Mouse (Mus musculus): ENCODE results near the gene Pkmyt1. TPM values are rescaled to one million over a fixed set of nuclear protein-coding genes. Genes with fewer than 3 reads are reported as not detected.
"Not testable (repeated sequence)": the region's sequence is repeated elsewhere in the genome, so short reads cannot be mapped to it uniquely, and the experiment has no call there.

Pkmyt1 gene
- polyA plus RNA-seq, 1 experiment from 2014 or later: 27.2 TPM

GRCm38 (mm10) chr17:23762976-23763375 is 36.8 kb downstream of the Pkmyt1 start:
- WGBS: 83% methylated on average over 11 of the region's 11 CpGs
- H3K27me3 ChIP-seq (ENCODE audit: control insufficient read depth, insufficient read depth, low read length): no peaks in the 10 kb centered on the region
- H3K9ac ChIP-seq (ENCODE audit: low read length): no peak overlapping the region
- peaks cover 52% of the 10 kb centered on the region for H3K36me3 ChIP-seq (ENCODE audit: control insufficient read depth, insufficient read depth, low read length)
- no peak for ATAC-seq (ENCODE audit: insufficient number of reproducible peaks, insufficient read depth, low FRiP score, low read depth)
- H3K27ac ChIP-seq (replicated peaks in 1 of 2; ENCODE audit: control insufficient read depth in 1 of 2, insufficient read depth in 1 of 2, low read depth in 2 of 2, low read length in 2 of 2): no peak overlapping the region
- no peak overlapping the region for H3K4me2 ChIP-seq (ENCODE audit: low read length)
- no peak overlapping the region for H3K4me3 ChIP-seq (ENCODE audit: control insufficient read depth in 1 of 2, insufficient read depth in 1 of 2, low read depth in 1 of 2, low read length in 2 of 2)
- no peaks in the 10 kb centered on the region for H3K4me1 ChIP-seq (ENCODE audit: control insufficient read depth in 2 of 2, insufficient read depth in 2 of 2, low read length in 2 of 2)
- no peaks in the 10 kb centered on the region for H3K9me3 ChIP-seq (ENCODE audit: control insufficient read depth, low read length)

DNA sequence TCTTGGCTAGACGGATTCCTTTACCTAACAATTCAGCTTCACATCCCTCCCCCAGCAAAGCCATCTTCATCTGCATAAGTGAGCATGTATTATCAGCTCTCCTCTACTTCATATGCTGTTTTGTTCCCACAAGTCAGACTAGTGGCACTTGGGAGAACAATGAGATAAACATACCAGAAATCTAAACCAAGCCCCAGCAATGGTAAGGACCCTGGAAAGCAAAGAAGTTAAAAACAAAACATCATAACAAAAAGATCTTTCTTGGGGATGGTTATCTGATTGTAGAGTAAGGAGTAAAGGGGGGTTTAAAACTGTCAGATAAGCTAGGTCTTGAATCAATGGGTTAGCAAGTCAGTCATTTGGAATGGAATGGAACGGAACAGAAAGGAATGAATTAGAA is 44.4 kb downstream of the Pkmyt1 start:
- H3K27me3 ChIP-seq (ENCODE audit: control insufficient read depth, insufficient read depth, low read length): no peaks in the 10 kb centered on the region
- H3K9ac ChIP-seq (ENCODE audit: low read length): peak overlapping the region; percentile 85
- no peak for ATAC-seq (ENCODE audit: insufficient number of reproducible peaks, insufficient read depth, low FRiP score, low read depth)
- peaks cover 8% of the 10 kb centered on the region; the same call in 1 of the 2 replicates for H3K36me3 ChIP-seq (ENCODE audit: control insufficient read depth, insufficient read depth, low read length)
- H3K9me3 ChIP-seq (ENCODE audit: control insufficient read depth, low read length): no peaks in the 10 kb centered on the region
- H3K4me1 ChIP-seq (ENCODE audit: control insufficient read depth in 2 of 2, insufficient read depth in 2 of 2, low read length in 2 of 2): peaks cover 3 to 9% of the 10 kb centered on the region in 2 experiments; a peak in 3 of 4 replicates
- H3K4me3 ChIP-seq (ENCODE audit: control insufficient read depth in 1 of 2, insufficient read depth in 1 of 2, low read depth in 1 of 2, low read length in 2 of 2): peak overlapping the region; percentile 68 to 95; a peak in 3 of 4 replicates
- WGBS: 11% methylated on average over 2 of the region's 2 CpGs
- peak overlapping the region; percentile 74 to 76; a peak in 3 of 4 replicates for H3K27ac ChIP-seq (replicated peaks in 1 of 2; ENCODE audit: control insufficient read depth in 1 of 2, insufficient read depth in 1 of 2, low read depth in 2 of 2, low read length in 2 of 2)
- H3K4me2 ChIP-seq (ENCODE audit: low read length): peak overlapping the region; percentile 84

- Histone ChIP-seq H3K27me3 (ENCODE audit: control insufficient read depth, insufficient read depth, low read length) (no peaks in the 10 kb centered on the region), H3K36me3 (ENCODE audit: control insufficient read depth, insufficient read depth, low read length) (peaks cover 8% of the 10 kb centered on the region; the same call in 1 of the 2 replicates), H3K27ac (replicated peaks in 1 of 2; ENCODE audit: control insufficient read depth in 1 of 2, insufficient read depth in 1 of 2, low read depth in 2 of 2, low read length in 2 of 2) (peak overlapping the region; percentile 74 to 76), H3K9me3 (ENCODE audit: control insufficient read depth, low read length) (no peaks in the 10 kb centered on the region), H3K4me3 (ENCODE audit: control insufficient read depth in 1 of 2, insufficient read depth in 1 of 2, low read depth in 1 of 2, low read length in 2 of 2) (peak overlapping the region; percentile 68 to 95), H3K9ac (ENCODE audit: low read length) (peak overlapping the region; percentile 85), H3K4me2 (ENCODE audit: low read length) (peak overlapping the region; percentile 84), H3K4me1 (ENCODE audit: control insufficient read depth in 2 of 2, insufficient read depth in 2 of 2, low read length in 2 of 2) (peaks cover 3 to 9% of the 10 kb centered on the region in 2 experiments; a peak in 3 of 4 replicates)
- ATAC-seq (ENCODE audit: insufficient number of reproducible peaks, insufficient read depth, low FRiP score, low read depth): peak; percentile 6; the same call in 1 of the 2 replicates
- WGBS: 1% methylated on average over 18 of the region's 19 CpGs
These were observed 44.8 kb downstream of the Pkmyt1 start for GRCm38 (mm10) chr17:23770896-23771283.

DNA sequence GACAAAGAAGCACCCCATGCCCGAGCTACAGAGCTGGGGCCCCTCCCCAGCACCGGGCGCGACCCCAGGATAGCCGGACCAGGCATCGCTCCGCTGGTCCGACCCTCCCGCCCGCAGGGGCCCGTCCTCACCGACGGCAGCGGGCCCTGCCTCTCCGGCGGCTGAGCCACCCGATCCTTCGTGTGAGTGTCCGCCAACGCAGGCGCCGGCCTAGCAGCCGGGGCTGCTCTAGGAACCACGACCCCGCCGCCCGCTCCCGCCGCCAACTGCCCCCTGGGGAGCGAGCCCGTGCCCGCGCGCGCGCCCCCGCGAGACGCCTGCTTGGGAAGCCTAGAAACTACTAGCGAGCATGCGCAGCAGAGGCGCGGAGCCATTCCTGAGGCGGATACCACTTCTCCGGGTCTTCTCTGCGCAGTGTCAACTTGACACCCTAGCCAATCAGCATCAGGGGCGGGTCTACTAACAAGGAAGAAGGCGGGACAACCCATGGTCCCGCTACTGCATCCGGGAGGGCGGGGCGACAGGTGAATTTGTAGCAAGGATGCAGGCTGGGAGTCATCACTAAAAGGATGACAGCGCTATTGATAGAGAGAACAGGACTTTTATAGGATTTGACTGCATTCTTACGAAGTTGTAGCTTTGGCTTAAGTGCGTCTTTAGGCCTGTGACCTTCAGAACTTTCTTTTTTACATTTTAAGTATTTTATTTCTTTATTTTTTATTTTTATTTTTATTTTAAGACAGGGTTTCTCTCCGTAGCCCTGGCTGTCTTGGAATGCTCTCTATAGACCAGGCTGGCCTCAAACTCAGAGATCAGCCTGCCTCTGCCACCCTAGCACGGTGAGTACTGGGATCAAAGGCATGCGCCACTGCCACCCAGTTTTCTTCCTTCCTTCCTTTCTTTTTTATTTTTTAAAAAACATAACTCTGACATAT is 45.4 kb downstream of the Pkmyt1 start, which contains the start of gene Flywch1:
Flywch1 (minus strand) TSS at position 319 of the 935 bp plus-strand sequence.
- Histone ChIP-seq H3K36me3 (ENCODE audit: control insufficient read depth, insufficient read depth, low read length) (peaks cover 8% of the 10 kb centered on the region; the same call in 1 of the 2 replicates), H3K9me3 (ENCODE audit: control insufficient read depth, low read length) (no peaks in the 10 kb centered on the region), H3K27ac (replicated peaks in 1 of 2; ENCODE audit: control insufficient read depth in 1 of 2, insufficient read depth in 1 of 2, low read depth in 2 of 2, low read length in 2 of 2) (peak within 1 kb of the TSS; percentile 74 to 76), H3K9ac (ENCODE audit: low read length) (peak within 1 kb of the TSS; percentile 85), H3K27me3 (ENCODE audit: control insufficient read depth, insufficient read depth, low read length) (no peaks in the 10 kb centered on the region), H3K4me2 (ENCODE audit: low read length) (peak within 1 kb of the TSS; percentile 84), H3K4me3 (ENCODE audit: control insufficient read depth in 1 of 2, insufficient read depth in 1 of 2, low read depth in 1 of 2, low read length in 2 of 2) (peak within 1 kb of the TSS; percentile 68 to 95), H3K4me1 (ENCODE audit: control insufficient read depth in 2 of 2, insufficient read depth in 2 of 2, low read length in 2 of 2) (peaks cover 3 to 9% of the 10 kb centered on the region in 2 experiments; a peak in 3 of 4 replicates)
- 4% methylated on average over 58 of the region's 58 CpGs for WGBS
- ATAC-seq (ENCODE audit: insufficient number of reproducible peaks, insufficient read depth, low FRiP score, low read depth): peak; percentile 97

- peak overlapping the region; percentile 36; the same call in 1 of the 2 replicates for H3K4me2 ChIP-seq (ENCODE audit: low read length)
- not testable (repeated sequence) for H3K9me3 ChIP-seq (ENCODE audit: control insufficient read depth, low read length)
These were observed 46.1 kb downstream of the Pkmyt1 start for GRCm38 (mm10) chr17:23772219-23772556.

DNA sequence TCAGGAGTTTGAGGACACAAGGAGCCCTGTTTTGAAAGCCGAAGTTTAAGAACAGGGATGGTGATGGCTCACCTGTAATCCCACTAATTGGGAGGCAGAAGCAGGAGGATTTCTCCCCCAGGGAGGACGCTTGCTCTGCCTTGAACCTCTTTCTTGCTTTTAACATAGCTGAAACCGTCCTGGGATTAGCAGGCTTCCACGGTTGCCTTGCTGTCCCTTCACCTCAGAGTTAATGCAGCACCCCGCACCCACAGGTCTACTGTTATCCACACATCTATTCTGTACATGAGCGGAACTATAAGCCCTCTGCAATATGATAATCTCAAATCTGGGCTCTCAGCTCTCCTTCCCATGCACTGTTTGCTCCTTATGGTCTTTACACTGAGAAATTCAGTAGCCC is 47.5 kb downstream of the Pkmyt1 start:
- Histone ChIP-seq H3K4me1 (ENCODE audit: control insufficient read depth in 2 of 2, insufficient read depth in 2 of 2, low read length in 2 of 2) (peaks cover 3 to 9% of the 10 kb centered on the region in 2 experiments; a peak in 3 of 4 replicates), H3K27ac (replicated peaks in 1 of 2; ENCODE audit: control insufficient read depth in 1 of 2, insufficient read depth in 1 of 2, low read depth in 2 of 2, low read length in 2 of 2) (no peak overlapping the region), H3K4me3 (ENCODE audit: control insufficient read depth in 1 of 2, insufficient read depth in 1 of 2, low read depth in 1 of 2, low read length in 2 of 2) (no peak overlapping the region), H3K4me2 (ENCODE audit: low read length) (no peak overlapping the region), H3K27me3 (ENCODE audit: control insufficient read depth, insufficient read depth, low read length) (no peaks in the 10 kb centered on the region), H3K9ac (ENCODE audit: low read length) (no peak overlapping the region), H3K36me3 (ENCODE audit: control insufficient read depth, insufficient read depth, low read length) (peaks cover 4% of the 10 kb centered on the region; the same call in 1 of the 2 replicates), H3K9me3 (ENCODE audit: control insufficient read depth, low read length) (no peaks in the 10 kb centered on the region)
- WGBS: 70% methylated on average over 6 of the region's 6 CpGs
- ATAC-seq (ENCODE audit: insufficient number of reproducible peaks, insufficient read depth, low FRiP score, low read depth): no peak

More at GRCm38 (mm10) chr17:23772219-23772556, 46.1 kb downstream of the Pkmyt1 start:
- not testable (repeated sequence) for H3K36me3 ChIP-seq (ENCODE audit: control insufficient read depth, insufficient read depth, low read length); H3K4me3 ChIP-seq (ENCODE audit: control insufficient read depth in 1 of 2, insufficient read depth in 1 of 2, low read depth in 1 of 2, low read length in 2 of 2); H3K27ac ChIP-seq (replicated peaks in 1 of 2; ENCODE audit: control insufficient read depth in 1 of 2, insufficient read depth in 1 of 2, low read depth in 2 of 2, low read length in 2 of 2); ATAC-seq (ENCODE audit: insufficient number of reproducible peaks, insufficient read depth, low FRiP score, low read depth); H3K27me3 ChIP-seq (ENCODE audit: control insufficient read depth, insufficient read depth, low read length); H3K9ac ChIP-seq (ENCODE audit: low read length); H3K4me1 ChIP-seq (ENCODE audit: control insufficient read depth in 2 of 2, insufficient read depth in 2 of 2, low read length in 2 of 2)
- WGBS: 81% methylated on average over 2 of the region's 2 CpGs

GRCm38 (mm10) chr17:23774090-23774489 is 48.0 kb downstream of the Pkmyt1 start:
- Histone ChIP-seq H3K27ac (replicated peaks in 1 of 2; ENCODE audit: control insufficient read depth in 1 of 2, insufficient read depth in 1 of 2, low read depth in 2 of 2, low read length in 2 of 2) (no peak overlapping the region), H3K4me3 (ENCODE audit: control insufficient read depth in 1 of 2, insufficient read depth in 1 of 2, low read depth in 1 of 2, low read length in 2 of 2) (no peak overlapping the region), H3K9ac (ENCODE audit: low read length) (no peak overlapping the region), H3K4me2 (ENCODE audit: low read length) (no peak overlapping the region), H3K9me3 (ENCODE audit: control insufficient read depth, low read length) (no peaks in the 10 kb centered on the region), H3K4me1 (ENCODE audit: control insufficient read depth in 2 of 2, insufficient read depth in 2 of 2, low read length in 2 of 2) (peaks cover 3 to 9% of the 10 kb centered on the region in 2 experiments; a peak in 3 of 4 replicates), H3K36me3 (ENCODE audit: control insufficient read depth, insufficient read depth, low read length) (no peaks in the 10 kb centered on the region), H3K27me3 (ENCODE audit: control insufficient read depth, insufficient read depth, low read length) (no peaks in the 10 kb centered on the region)
- WGBS: 7% methylated on average over 12 of the region's 12 CpGs
- ATAC-seq (ENCODE audit: insufficient number of reproducible peaks, insufficient read depth, low FRiP score, low read depth): 0 out of 2 replicates have a peak, but pooled peaks have one; percentile 26
